Mouse (Mus musculus): ENCODE data around the gene Ccdc134. TPM values are rescaled to one million over a fixed set of nuclear protein-coding genes. Genes with fewer than 3 reads are reported as not detected.

Gene Ccdc134
- polyA plus RNA-seq, 1 experiment from 2014 or later: 7.0 TPM

DNA sequence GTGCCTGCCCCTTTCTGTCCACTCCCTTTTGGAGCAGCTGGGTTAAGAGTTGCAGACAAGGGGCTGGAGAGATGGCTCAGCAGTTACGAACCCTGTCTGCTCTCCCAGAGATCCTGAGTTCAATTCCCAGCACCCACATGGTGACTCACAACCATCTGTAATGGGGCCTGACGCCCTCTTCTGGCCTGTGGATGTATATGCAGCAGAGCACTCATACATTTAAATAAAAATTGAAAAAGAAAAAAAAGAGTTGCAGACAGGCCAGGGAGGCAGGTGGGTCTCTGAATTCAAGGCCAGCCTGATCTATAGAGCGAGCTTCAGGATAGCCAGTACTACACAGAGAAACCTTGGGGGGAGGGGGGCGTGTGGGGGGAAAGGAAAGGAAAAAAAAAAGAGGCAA is 59.7 kb downstream of the Ccdc134 start:
- Histone ChIP-seq H3K27me3 (no peaks in the 10 kb centered on the region), H3K4me1 (replicated peaks) (peaks cover 59% of the 10 kb centered on the region), H3K4me2 (peak overlapping the region; percentile 72; the same call in 1 of the 2 replicates), H3K9ac (no peak overlapping the region), H3K9me3 (replicated peaks) (peaks cover 5% of the 10 kb centered on the region), H3K27ac (replicated peaks) (peak overlapping the region; percentile 97), H3K4me3 (replicated peaks) (no peak overlapping the region), H3K36me3 (replicated peaks) (peaks cover 95% of the 10 kb centered on the region)
- ATAC-seq (ENCODE audit: insufficient read depth): no peak
- 83% methylated on average over 4 of the region's 4 CpGs for WGBS (ENCODE audit: insufficient replicate concordance)

GRCm38 (mm10) chr15:82187924-82188323 is 60.2 kb downstream of the Ccdc134 start:
- no peak overlapping the region for H3K4me2 ChIP-seq
- peaks cover 95% of the 10 kb centered on the region for H3K36me3 ChIP-seq (replicated peaks)
- H3K4me3 ChIP-seq (replicated peaks): no peak overlapping the region
- no peaks in the 10 kb centered on the region for H3K27me3 ChIP-seq
- H3K4me1 ChIP-seq (replicated peaks): peaks cover 57% of the 10 kb centered on the region
- H3K27ac ChIP-seq (replicated peaks): peak overlapping the region; percentile 97
- 82% methylated on average over 1 of the region's 1 CpGs for WGBS (ENCODE audit: insufficient replicate concordance)
- H3K9ac ChIP-seq: no peak overlapping the region
- ATAC-seq (ENCODE audit: insufficient read depth): no peak
- no peaks in the 10 kb centered on the region; the same call in 1 of the 2 replicates for H3K9me3 ChIP-seq (replicated peaks)

DNA sequence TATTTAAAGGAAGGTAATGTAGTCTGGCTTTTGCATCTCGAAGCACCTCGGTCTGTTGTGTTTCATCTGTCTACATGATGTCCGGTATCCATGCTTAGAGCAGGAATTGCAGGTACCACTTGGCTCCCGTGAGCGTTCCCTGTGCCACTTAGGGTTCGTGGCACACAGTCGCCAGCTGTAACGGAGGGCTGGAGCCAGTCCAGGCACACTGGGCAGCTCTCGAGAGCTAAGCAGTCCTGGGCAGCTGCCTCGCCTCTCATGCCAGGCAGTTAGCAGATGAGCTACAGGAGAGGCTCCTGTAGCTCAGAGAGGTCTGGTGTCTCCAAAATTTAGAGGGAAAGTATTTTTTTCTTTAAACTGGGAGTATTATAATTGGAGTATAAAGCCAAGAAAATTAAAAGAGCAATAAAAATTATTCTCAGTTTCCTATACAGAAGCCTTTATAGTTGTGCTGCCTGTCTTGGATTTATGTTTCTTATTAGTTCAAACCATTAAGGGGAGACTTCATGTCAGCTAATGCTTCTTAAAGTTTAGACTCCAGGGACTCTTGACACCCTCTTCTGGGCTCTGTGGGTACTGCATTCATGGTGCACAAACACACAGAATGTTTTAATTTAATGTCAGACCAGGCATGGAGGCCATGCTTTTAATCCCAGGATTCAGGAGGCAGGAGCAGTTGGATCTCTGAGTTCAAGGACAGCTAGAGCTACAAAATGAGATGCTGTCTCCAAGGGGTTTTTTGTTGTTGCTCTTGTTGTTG is 60.9 kb downstream of the Ccdc134 start:
- no peak for ATAC-seq (ENCODE audit: insufficient read depth)
- Histone ChIP-seq H3K9me3 (replicated peaks) (no peaks in the 10 kb centered on the region), H3K4me1 (replicated peaks) (peaks cover 50% of the 10 kb centered on the region), H3K27me3 (no peaks in the 10 kb centered on the region), H3K36me3 (replicated peaks) (peaks cover 95% of the 10 kb centered on the region), H3K4me2 (no peak overlapping the region), H3K4me3 (replicated peaks) (no peak overlapping the region), H3K27ac (replicated peaks) (peak overlapping the region; percentile 97; the same call in 1 of the 2 replicates), H3K9ac (no peak overlapping the region)
- WGBS (ENCODE audit: insufficient replicate concordance): 89% methylated on average over 10 of the region's 10 CpGs

Other genes with a start within 250 kb of the Ccdc134 start
- 56.9 and 68.4 TPM in 2 replicates for gene Polr3h, start 201.7 kb upstream of the Ccdc134 start, polyA plus RNA-seq (2015; fragmentation: Nextera tagmentation; extraction: Ambion mirVana)
- gene Csdc2, start 191.2 kb upstream of the Ccdc134 start, polyA plus RNA-seq (2015; fragmentation: Nextera tagmentation; extraction: Ambion mirVana): 0.91 and 0.96 TPM in 2 replicates
- gene Pmm1, start 167.0 kb upstream of the Ccdc134 start, polyA plus RNA-seq (2015; fragmentation: Nextera tagmentation; extraction: Ambion mirVana): 17.5 and 17.8 TPM in 2 replicates
- not detected in 2 replicates for gene 1700029P11Rik, start 147.4 kb upstream of the Ccdc134 start, polyA plus RNA-seq (2015; fragmentation: Nextera tagmentation; extraction: Ambion mirVana)
- gene Xrcc6, start 140.1 kb upstream of the Ccdc134 start, polyA plus RNA-seq (2015; fragmentation: Nextera tagmentation; extraction: Ambion mirVana): 50.2 and 51.8 TPM in 2 replicates
- gene Desi1, start 94.1 kb upstream of the Ccdc134 start, polyA plus RNA-seq (2015; fragmentation: Nextera tagmentation; extraction: Ambion mirVana): 10.3 and 11.8 TPM in 2 replicates
- gene Snu13, start 80.3 kb upstream of the Ccdc134 start, polyA plus RNA-seq (2015; fragmentation: Nextera tagmentation; extraction: Ambion mirVana): 146 and 148 TPM in 2 replicates
- not detected in 2 replicates for gene 4930407I10Rik, start 68.8 kb upstream of the Ccdc134 start, polyA plus RNA-seq (2015; fragmentation: Nextera tagmentation; extraction: Ambion mirVana)
- gene Mei1, start 57.9 kb upstream of the Ccdc134 start, polyA plus RNA-seq (2015; fragmentation: Nextera tagmentation; extraction: Ambion mirVana): not detected in 2 replicates
- gene Srebf2, start 19.3 kb downstream of the Ccdc134 start, polyA plus RNA-seq (2015; fragmentation: Nextera tagmentation; extraction: Ambion mirVana): 53.6 and 61.3 TPM in 2 replicates
- gene Shisa8, start 84.9 kb downstream of the Ccdc134 start, polyA plus RNA-seq (2015; fragmentation: Nextera tagmentation; extraction: Ambion mirVana): 0.08 and 0.12 TPM in 2 replicates
- gene Tnfrsf13c, start 96.4 kb downstream of the Ccdc134 start, polyA plus RNA-seq (2015; fragmentation: Nextera tagmentation; extraction: Ambion mirVana): 0.40 and 0.79 TPM in 2 replicates
- 32.8 and 33.7 TPM in 2 replicates for gene Cenpm, start 116.8 kb downstream of the Ccdc134 start, polyA plus RNA-seq (2015; fragmentation: Nextera tagmentation; extraction: Ambion mirVana)
- not detected in 2 replicates for gene 1500009C09Rik, start 124.5 kb downstream of the Ccdc134 start, polyA plus RNA-seq (2015; fragmentation: Nextera tagmentation; extraction: Ambion mirVana)
- 0.12 and 0.16 TPM in 2 replicates for gene Sept3, start 147.0 kb downstream of the Ccdc134 start, polyA plus RNA-seq (2015; fragmentation: Nextera tagmentation; extraction: Ambion mirVana)
- 0.06 and 0.08 TPM in 2 replicates for gene Wbp2nl, start 171.0 kb downstream of the Ccdc134 start, polyA plus RNA-seq (2015; fragmentation: Nextera tagmentation; extraction: Ambion mirVana)
- gene Naga, start 211.0 kb downstream of the Ccdc134 start, polyA plus RNA-seq (2015; fragmentation: Nextera tagmentation; extraction: Ambion mirVana): 43.4 and 48.6 TPM in 2 replicates
- 43.9 and 47.9 TPM in 2 replicates for gene Pheta2, start 211.0 kb downstream of the Ccdc134 start, polyA plus RNA-seq (2015; fragmentation: Nextera tagmentation; extraction: Ambion mirVana)
- gene Smdt1, start 211.0 kb downstream of the Ccdc134 start, polyA plus RNA-seq (2015; fragmentation: Nextera tagmentation; extraction: Ambion mirVana): 176 TPM in 2 replicates
- 272 and 310 TPM in 2 replicates for gene Ndufa6, start 226.4 kb downstream of the Ccdc134 start, polyA plus RNA-seq (2015; fragmentation: Nextera tagmentation; extraction: Ambion mirVana)

All from liver, embryonic 15.5 days (tissue).